Mouse (Mus musculus): ENCODE results near the gene Slc43a3. TPM values are rescaled to one million over a fixed set of nuclear protein-coding genes. Genes with fewer than 3 reads are reported as not detected.

Gene Slc43a3
- polyA plus RNA-seq, 1 experiment: 4.9 TPM

DNA sequence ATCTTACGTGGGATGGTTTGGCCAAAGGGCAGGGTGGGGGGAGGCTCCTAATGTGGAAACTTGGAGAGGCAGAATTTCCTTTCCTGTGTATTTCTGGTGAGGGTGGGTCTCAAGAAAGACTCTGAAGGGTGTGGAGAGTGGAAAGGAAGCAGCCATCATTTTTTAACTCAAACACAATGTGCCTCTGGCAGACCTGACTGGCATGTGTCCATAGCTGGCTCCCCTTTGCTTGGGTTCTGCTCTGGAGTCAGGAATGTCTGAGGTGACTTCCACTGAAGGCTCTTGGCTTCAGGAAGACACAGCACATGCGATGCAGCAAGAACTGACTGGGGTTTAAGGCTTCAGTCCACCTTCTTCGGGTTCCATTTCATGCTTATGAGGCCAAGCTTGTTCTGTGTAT is 21.0 kb upstream of the Slc43a3 start:
- no peaks in the 10 kb centered on the region for H3K9me3 ChIP-seq (replicated peaks; ENCODE audit: control insufficient read depth, insufficient read depth, low read length, poor library complexity, severe bottlenecking)
- no peak overlapping the region for H3K9ac ChIP-seq (ENCODE audit: low read depth, poor library complexity, severe bottlenecking)
- H3K4me3 ChIP-seq (ENCODE audit: low read depth, low read length): no peak overlapping the region
- no peak overlapping the region for H3K27ac ChIP-seq (ENCODE audit: insufficient read depth, low read length)
- no peaks in the 10 kb centered on the region for H3K4me1 ChIP-seq (ENCODE audit: control insufficient read depth, insufficient read depth, low read length)
- no peaks in the 10 kb centered on the region for H3K36me3 ChIP-seq (ENCODE audit: control insufficient read depth, insufficient read depth, low read length, poor library complexity, severe bottlenecking)
- H3K27me3 ChIP-seq (ENCODE audit: control insufficient read depth, insufficient read depth, low read length, poor library complexity, severe bottlenecking): no peaks in the 10 kb centered on the region
- TF ChIP-seq EP300 (IDR thresholded peaks at IDR 0.05; ENCODE audit: insufficient read depth, low read depth, low read length) (no peak), POLR2A (IDR thresholded peaks at IDR 0.05; ENCODE audit: insufficient read depth, low read length) (no peak)

DNA sequence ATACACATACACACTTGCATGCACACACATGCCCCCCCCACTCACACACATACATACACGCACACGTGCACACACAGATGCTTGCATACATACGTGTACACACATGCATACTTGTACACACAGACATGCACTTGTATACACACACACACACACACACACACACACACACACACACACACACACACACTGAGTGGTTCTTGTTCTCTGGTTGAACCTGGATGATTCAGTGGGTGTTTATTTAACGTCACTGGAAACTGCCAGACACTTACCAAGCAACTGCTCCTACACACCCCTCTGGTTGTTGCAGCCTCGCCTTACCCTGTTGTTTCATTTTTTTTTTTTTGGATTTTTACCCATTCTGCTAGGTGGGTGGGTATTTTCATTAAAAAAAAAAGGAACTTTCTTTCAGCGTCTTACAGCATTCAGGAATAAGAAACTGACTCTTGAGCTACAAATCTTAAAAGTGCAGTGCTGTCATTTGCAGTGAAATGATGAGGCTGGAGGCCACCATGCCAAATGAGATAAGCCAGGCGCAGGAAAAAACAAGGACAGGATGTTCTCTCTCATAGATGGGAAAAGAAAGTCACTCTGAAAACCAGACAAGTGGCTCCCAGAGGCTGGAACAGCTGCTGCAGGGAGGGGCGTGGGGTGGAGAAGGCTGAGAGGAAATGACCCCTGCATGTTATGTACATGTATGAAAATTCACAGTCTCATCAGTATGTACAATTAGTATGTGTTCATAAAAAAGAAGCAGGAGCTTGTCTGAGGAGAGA is 19.6 kb upstream of the Slc43a3 start:
- no peaks in the 10 kb centered on the region for H3K9me3 ChIP-seq (replicated peaks; ENCODE audit: control insufficient read depth, insufficient read depth, low read length, poor library complexity, severe bottlenecking)
- no peak overlapping the region for H3K4me3 ChIP-seq (ENCODE audit: low read depth, low read length)
- no peak overlapping the region for H3K27ac ChIP-seq (ENCODE audit: insufficient read depth, low read length)
- H3K27me3 ChIP-seq (ENCODE audit: control insufficient read depth, insufficient read depth, low read length, poor library complexity, severe bottlenecking): no peaks in the 10 kb centered on the region
- H3K9ac ChIP-seq (ENCODE audit: low read depth, poor library complexity, severe bottlenecking): no peak overlapping the region
- no peaks in the 10 kb centered on the region for H3K36me3 ChIP-seq (ENCODE audit: control insufficient read depth, insufficient read depth, low read length, poor library complexity, severe bottlenecking)
- TF ChIP-seq POLR2A (IDR thresholded peaks at IDR 0.05; ENCODE audit: insufficient read depth, low read length) (no peak), EP300 (IDR thresholded peaks at IDR 0.05; ENCODE audit: insufficient read depth, low read depth, low read length) (no peak), CTCF (IDR thresholded peaks at IDR 0.05; ENCODE audit: low read depth, low read length) (no peak)
- no peaks in the 10 kb centered on the region for H3K4me1 ChIP-seq (ENCODE audit: control insufficient read depth, insufficient read depth, low read length)

DNA sequence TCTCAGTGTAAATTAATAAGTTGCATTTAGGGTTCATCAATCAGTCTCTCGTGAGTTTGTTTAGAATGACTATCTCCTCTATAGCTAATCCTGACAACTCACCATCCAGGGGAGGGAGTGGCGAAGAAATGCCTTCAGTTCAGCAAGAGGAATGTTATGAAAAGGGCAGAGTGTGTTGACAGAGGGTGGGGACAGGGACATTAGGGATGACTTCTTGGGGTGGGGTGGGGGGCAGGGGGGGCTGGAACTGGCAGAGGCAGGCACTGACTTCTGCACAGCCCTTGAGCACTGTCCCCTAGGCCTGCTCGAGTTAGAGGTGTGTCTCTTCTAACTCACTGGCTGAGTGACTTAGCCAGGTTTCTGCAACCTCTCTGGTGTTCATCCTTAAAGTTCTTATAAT is 18.2 kb upstream of the Slc43a3 start:
- Histone ChIP-seq H3K4me1 (ENCODE audit: control insufficient read depth, insufficient read depth, low read length) (no peaks in the 10 kb centered on the region), H3K4me3 (ENCODE audit: low read depth, low read length) (no peak overlapping the region), H3K27me3 (ENCODE audit: control insufficient read depth, insufficient read depth, low read length, poor library complexity, severe bottlenecking) (no peaks in the 10 kb centered on the region), H3K9ac (ENCODE audit: low read depth, poor library complexity, severe bottlenecking) (no peak overlapping the region), H3K27ac (ENCODE audit: insufficient read depth, low read length) (no peak overlapping the region), H3K36me3 (ENCODE audit: control insufficient read depth, insufficient read depth, low read length, poor library complexity, severe bottlenecking) (no peaks in the 10 kb centered on the region), H3K9me3 (replicated peaks; ENCODE audit: control insufficient read depth, insufficient read depth, low read length, poor library complexity, severe bottlenecking) (no peaks in the 10 kb centered on the region)
- TF ChIP-seq EP300 (IDR thresholded peaks at IDR 0.05; ENCODE audit: insufficient read depth, low read depth, low read length): no peak
- no peak for TF ChIP-seq POLR2A (IDR thresholded peaks at IDR 0.05; ENCODE audit: insufficient read depth, low read length)
- no peak for TF ChIP-seq CTCF (IDR thresholded peaks at IDR 0.05; ENCODE audit: low read depth, low read length)

DNA sequence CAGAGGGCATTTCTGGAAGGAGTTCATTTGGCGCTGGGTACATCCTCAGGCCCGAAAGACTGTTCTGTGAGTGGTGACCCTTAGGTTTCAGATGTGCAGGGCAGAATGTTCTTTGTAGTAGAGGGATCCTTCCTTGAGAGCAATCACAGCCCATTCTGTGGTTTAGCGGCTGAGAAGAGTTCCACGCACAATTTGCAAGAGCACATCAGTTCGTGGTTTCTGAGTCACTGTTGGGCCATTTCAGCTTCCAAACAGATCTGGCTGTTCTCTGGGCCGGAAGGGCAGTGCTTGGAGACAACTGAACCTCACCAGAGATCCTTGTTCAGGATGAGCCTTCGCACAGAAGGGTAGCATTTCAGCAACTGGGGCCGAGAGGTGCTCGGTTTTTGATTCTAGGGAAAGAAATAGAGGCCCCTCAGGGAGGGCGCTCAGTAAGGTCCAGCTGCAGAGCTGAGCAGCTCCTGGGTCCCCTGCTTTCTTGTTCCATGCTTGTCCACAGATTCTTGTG is 16.7 kb upstream of the Slc43a3 start:
- Histone ChIP-seq H3K4me3 (ENCODE audit: low read depth, low read length) (no peak overlapping the region), H3K27ac (ENCODE audit: insufficient read depth, low read length) (no peak overlapping the region), H3K27me3 (ENCODE audit: control insufficient read depth, insufficient read depth, low read length, poor library complexity, severe bottlenecking) (no peaks in the 10 kb centered on the region), H3K4me1 (ENCODE audit: control insufficient read depth, insufficient read depth, low read length) (no peaks in the 10 kb centered on the region), H3K9me3 (replicated peaks; ENCODE audit: control insufficient read depth, insufficient read depth, low read length, poor library complexity, severe bottlenecking) (no peaks in the 10 kb centered on the region), H3K36me3 (ENCODE audit: control insufficient read depth, insufficient read depth, low read length, poor library complexity, severe bottlenecking) (no peaks in the 10 kb centered on the region), H3K9ac (ENCODE audit: low read depth, poor library complexity, severe bottlenecking) (no peak overlapping the region)
- TF ChIP-seq POLR2A (IDR thresholded peaks at IDR 0.05; ENCODE audit: insufficient read depth, low read length): no peak
- no peak for TF ChIP-seq EP300 (IDR thresholded peaks at IDR 0.05; ENCODE audit: insufficient read depth, low read depth, low read length)
- no peak for TF ChIP-seq CTCF (IDR thresholded peaks at IDR 0.05; ENCODE audit: low read depth, low read length)

DNA sequence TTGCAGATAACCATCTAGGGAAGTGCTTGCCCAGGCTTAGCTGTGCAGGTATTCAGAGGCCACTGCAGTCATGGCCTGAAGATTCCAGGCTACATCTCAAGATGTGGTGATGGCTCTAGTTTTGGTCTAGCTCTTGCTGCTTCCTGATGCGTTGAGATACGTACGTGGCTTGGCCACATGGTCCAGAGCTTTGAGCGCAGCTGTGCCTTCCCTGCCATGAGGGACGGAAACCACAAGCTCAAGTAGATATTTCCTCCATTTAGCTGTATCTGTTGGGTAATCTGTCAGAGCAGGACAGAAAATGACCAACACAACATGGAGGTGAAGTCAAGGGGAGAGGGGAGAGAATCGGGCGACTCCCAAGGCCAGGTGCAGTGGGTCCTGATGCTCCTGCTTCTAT is 6.2 kb upstream of the Slc43a3 start:
- Histone ChIP-seq H3K27ac (ENCODE audit: insufficient read depth, low read length) (no peak overlapping the region), H3K9me3 (replicated peaks; ENCODE audit: control insufficient read depth, insufficient read depth, low read length, poor library complexity, severe bottlenecking) (no peaks in the 10 kb centered on the region), H3K4me1 (ENCODE audit: control insufficient read depth, insufficient read depth, low read length) (no peaks in the 10 kb centered on the region), H3K36me3 (ENCODE audit: control insufficient read depth, insufficient read depth, low read length, poor library complexity, severe bottlenecking) (no peaks in the 10 kb centered on the region), H3K9ac (ENCODE audit: low read depth, poor library complexity, severe bottlenecking) (no peak overlapping the region), H3K4me3 (ENCODE audit: low read depth, low read length) (no peak overlapping the region), H3K27me3 (ENCODE audit: control insufficient read depth, insufficient read depth, low read length, poor library complexity, severe bottlenecking) (no peaks in the 10 kb centered on the region)
- no peak for TF ChIP-seq EP300 (IDR thresholded peaks at IDR 0.05; ENCODE audit: insufficient read depth, low read depth, low read length)

DNA sequence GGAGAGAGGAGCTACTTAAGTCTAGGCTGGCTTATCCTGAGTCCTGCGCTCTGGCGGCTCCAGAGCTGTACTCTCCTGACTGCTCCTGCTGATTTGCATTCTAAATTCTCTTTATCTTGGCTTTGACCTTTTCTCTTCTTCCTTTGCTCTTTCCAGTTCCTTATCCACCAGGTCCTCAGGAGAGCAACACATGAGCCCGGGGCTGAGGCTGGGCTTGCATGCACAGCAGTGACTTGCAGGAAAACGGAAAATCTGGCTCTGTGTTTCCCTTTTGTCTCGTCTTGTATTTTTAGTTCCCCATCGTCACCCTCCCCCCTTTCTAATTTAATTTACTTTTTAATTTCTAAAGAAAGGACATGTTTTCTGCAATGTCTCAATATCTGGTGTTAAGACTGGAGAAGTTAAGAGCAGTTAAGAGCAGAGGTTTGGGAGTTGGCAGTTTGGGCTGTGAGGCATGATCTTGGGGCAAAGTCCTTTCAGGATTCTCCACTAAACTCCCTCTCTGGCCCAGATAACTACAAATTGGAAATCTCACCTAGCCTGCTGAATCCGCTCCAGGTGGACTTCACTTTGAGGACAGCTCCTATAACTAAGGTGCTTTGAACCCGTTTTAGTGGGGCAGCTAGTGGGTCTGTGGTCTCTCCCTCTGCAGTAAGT is 2.3 kb upstream of the Slc43a3 start:
- no peaks in the 10 kb centered on the region for H3K36me3 ChIP-seq (ENCODE audit: control insufficient read depth, insufficient read depth, low read length, poor library complexity, severe bottlenecking)
- no peaks in the 10 kb centered on the region for H3K27me3 ChIP-seq (ENCODE audit: control insufficient read depth, insufficient read depth, low read length, poor library complexity, severe bottlenecking)
- TF ChIP-seq POLR2A (IDR thresholded peaks at IDR 0.05; ENCODE audit: insufficient read depth, low read length): no peak
- no peak for TF ChIP-seq EP300 (IDR thresholded peaks at IDR 0.05; ENCODE audit: insufficient read depth, low read depth, low read length)
- TF ChIP-seq CTCF (IDR thresholded peaks at IDR 0.05; ENCODE audit: low read depth, low read length): no peak
- no peak overlapping the region for H3K4me3 ChIP-seq (ENCODE audit: low read depth, low read length)
- no peaks in the 10 kb centered on the region for H3K4me1 ChIP-seq (ENCODE audit: control insufficient read depth, insufficient read depth, low read length)
- H3K27ac ChIP-seq (ENCODE audit: insufficient read depth, low read length): no peak overlapping the region
- no peak overlapping the region for H3K9ac ChIP-seq (ENCODE audit: low read depth, poor library complexity, severe bottlenecking)
- no peaks in the 10 kb centered on the region for H3K9me3 ChIP-seq (replicated peaks; ENCODE audit: control insufficient read depth, insufficient read depth, low read length, poor library complexity, severe bottlenecking)
